Mouse (Mus musculus): ENCODE results near the gene Hist1h4k.

Hist1h4k gene

GRCm38 (mm10) chr13:21754294-21755001 lies 4.1 kb upstream of the Hist1h4k start:
- peak; percentile 77 for DNase-seq (ENCODE audit: low spot score)

- peak; percentile 97 for DNase-seq (ENCODE audit: low spot score)
Measured at GRCm38 (mm10) chr13:21753524-21754285, 3.4 kb upstream of the Hist1h4k start, which contains the start of the genes Hist1h2ak and Hist1h2bn. Gene Hist1h2ak (minus strand): TSS chr13:21753827. Gene Hist1h2bn (plus strand): TSS chr13:21754123.

- peak; percentile 75 for DNase-seq (ENCODE audit: low spot score)
Measured at GRCm38 (mm10) chr13:21753051-21753523, 2.8 kb upstream of the Hist1h4k start.

GRCm38 (mm10) chr13:21752356-21752755 lies 2.1 kb upstream of the Hist1h4k start:
- DNase-seq (ENCODE audit: low spot score), result peak; percentile 59

- DNase-seq (ENCODE audit: low spot score), result peak; percentile 40
Measured at GRCm38 (mm10) chr13:21751827-21752226, 1.5 kb upstream of the Hist1h4k start.

- peak; percentile 18 for DNase-seq (ENCODE audit: low spot score)
Measured at GRCm38 (mm10) chr13:21751417-21751816, 1.1 kb upstream of the Hist1h4k start.

- peak; percentile 76 for DNase-seq (ENCODE audit: low spot score)
Measured at GRCm38 (mm10) chr13:21749387-21750158, 732 bp downstream of the Hist1h4k start.

- DNase-seq (ENCODE audit: low spot score), result no peak
Measured at GRCm38 (mm10) chr13:21745006-21745405, 5.3 kb downstream of the Hist1h4k start.

GRCm38 (mm10) chr13:21734906-21735767 lies 15.2 kb downstream of the Hist1h4k start, which contains the start of gene Hist1h4j:
Gene Hist1h4j (plus strand): TSS chr13:21735064.
- DNase-seq (ENCODE audit: low spot score), result peak; percentile 96

- DNase-seq (ENCODE audit: low spot score), result peak; percentile 97
Measured at GRCm38 (mm10) chr13:21734010-21734905, 16.0 kb downstream of the Hist1h4k start.

- DNase-seq (ENCODE audit: low spot score), result peak; percentile 62
Measured at GRCm38 (mm10) chr13:21733466-21733865, 16.8 kb downstream of the Hist1h4k start.

- no peak for DNase-seq (ENCODE audit: low spot score)
Measured at GRCm38 (mm10) chr13:21729544-21729943, 20.8 kb downstream of the Hist1h4k start.

GRCm38 (mm10) chr13:21727948-21728572 lies 22.2 kb downstream of the Hist1h4k start:
- DNase-seq (ENCODE audit: low spot score), result peak; percentile 79

- DNase-seq (ENCODE audit: low spot score), result peak; percentile 64
Measured at GRCm38 (mm10) chr13:21722993-21723836, 27.1 kb downstream of the Hist1h4k start.

GRCm38 (mm10) chr13:21722373-21722925 lies 27.9 kb downstream of the Hist1h4k start:
- peak; percentile 76 for DNase-seq (ENCODE audit: low spot score)

- peak; percentile 96 for DNase-seq (ENCODE audit: low spot score)
Measured at GRCm38 (mm10) chr13:21721757-21722372, 28.4 kb downstream of the Hist1h4k start, which contains the start of gene Hist1h2bm. Gene Hist1h2bm (plus strand): TSS chr13:21722044.

GRCm38 (mm10) chr13:21721107-21721756 lies 29.1 kb downstream of the Hist1h4k start:
- DNase-seq (ENCODE audit: low spot score), result peak; percentile 67

All from embryo, embryonic 10.5 days (tissue).